Mouse (Mus musculus): ENCODE data around the gene Lmx1b. TPM values are rescaled to one million over a fixed set of nuclear protein-coding genes. Genes with fewer than 3 reads are reported as not detected.

Gene Lmx1b
- polyA plus RNA-seq, 1 experiment from 2014 or later: not detected

DNA sequence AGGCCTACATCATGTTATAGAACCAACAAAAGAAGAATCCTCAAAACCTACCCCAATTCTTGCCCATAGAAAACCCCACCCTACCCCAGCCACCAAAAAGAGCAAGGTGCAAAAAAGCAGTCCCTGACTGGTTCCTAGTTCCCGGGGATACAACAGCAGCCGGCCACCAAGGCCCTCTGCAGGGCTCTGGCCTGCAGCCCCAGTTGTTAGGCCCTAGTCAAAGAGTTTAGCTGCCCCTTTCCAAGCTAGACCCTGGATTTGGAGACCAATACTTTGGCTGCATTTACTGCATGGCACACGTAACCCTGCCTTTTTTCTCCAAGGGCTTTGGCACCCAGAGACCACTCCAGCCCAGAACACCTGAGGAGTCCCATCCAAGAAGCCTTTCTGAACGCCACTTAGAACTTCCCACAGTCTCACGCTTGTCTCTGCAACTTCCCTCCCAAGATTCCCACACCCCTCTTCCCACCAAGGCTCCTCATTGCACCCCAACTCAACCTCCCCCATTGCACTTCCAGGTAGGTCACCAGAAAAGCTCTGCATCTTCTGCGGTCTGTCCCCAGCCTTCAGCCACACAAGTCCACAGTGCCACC is 2.1 kb downstream of the Lmx1b start:
- Histone ChIP-seq H3K9me3 (ENCODE audit: control insufficient read depth, low read length) (no peaks in the 10 kb centered on the region), H3K4me3 (replicated peaks; ENCODE audit: low read length) (no peak overlapping the region), H3K4me1 (replicated peaks; ENCODE audit: control insufficient read depth, insufficient read depth, low read length) (peaks cover 19% of the 10 kb centered on the region), H3K4me2 (ENCODE audit: low read length) (no peak overlapping the region), H3K27ac (ENCODE audit: low read length) (no peak overlapping the region), H3K9ac (replicated peaks; ENCODE audit: low read depth, low read length) (no peak overlapping the region), H3K36me3 (ENCODE audit: control insufficient read depth, insufficient read depth) (no peaks in the 10 kb centered on the region), H3K27me3 (replicated peaks; ENCODE audit: control insufficient read depth, insufficient read depth, low read length) (peaks cover 90% of the 10 kb centered on the region)
- WGBS: 29% methylated on average over 6 of the region's 6 CpGs
- no peak for ATAC-seq

DNA sequence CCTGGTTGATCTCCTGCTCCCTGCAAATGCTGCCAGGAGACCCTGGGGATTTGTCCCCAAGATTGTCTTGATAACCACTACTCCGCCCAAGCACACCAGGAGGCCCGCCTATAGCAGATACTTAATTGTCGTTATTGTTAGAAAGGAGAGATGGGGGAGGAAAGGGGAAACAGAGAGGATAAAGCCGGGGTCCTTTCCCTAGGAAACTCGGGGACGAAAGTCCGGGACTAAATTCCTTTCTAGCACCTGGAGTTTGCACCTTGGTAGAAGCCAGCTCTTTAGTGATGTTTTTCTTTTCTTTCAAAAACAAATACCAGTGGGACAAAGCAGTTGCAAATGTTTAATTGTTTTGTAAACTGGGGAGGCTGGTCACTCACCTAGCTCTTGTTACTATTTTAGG is 3.0 kb downstream of the Lmx1b start:
- H3K4me1 ChIP-seq (replicated peaks; ENCODE audit: control insufficient read depth, insufficient read depth, low read length): peaks cover 17% of the 10 kb centered on the region
- WGBS: 1% methylated on average over 7 of the region's 7 CpGs
- no peaks in the 10 kb centered on the region for H3K36me3 ChIP-seq (ENCODE audit: control insufficient read depth, insufficient read depth)
- no peak overlapping the region for H3K4me2 ChIP-seq (ENCODE audit: low read length)
- no peak overlapping the region for H3K27ac ChIP-seq (ENCODE audit: low read length)
- ATAC-seq: no peak
- no peaks in the 10 kb centered on the region for H3K9me3 ChIP-seq (ENCODE audit: control insufficient read depth, low read length)
- no peak overlapping the region for H3K4me3 ChIP-seq (replicated peaks; ENCODE audit: low read length)
- H3K27me3 ChIP-seq (replicated peaks; ENCODE audit: control insufficient read depth, insufficient read depth, low read length): peaks cover 90% of the 10 kb centered on the region
- H3K9ac ChIP-seq (replicated peaks; ENCODE audit: low read depth, low read length): no peak overlapping the region

DNA sequence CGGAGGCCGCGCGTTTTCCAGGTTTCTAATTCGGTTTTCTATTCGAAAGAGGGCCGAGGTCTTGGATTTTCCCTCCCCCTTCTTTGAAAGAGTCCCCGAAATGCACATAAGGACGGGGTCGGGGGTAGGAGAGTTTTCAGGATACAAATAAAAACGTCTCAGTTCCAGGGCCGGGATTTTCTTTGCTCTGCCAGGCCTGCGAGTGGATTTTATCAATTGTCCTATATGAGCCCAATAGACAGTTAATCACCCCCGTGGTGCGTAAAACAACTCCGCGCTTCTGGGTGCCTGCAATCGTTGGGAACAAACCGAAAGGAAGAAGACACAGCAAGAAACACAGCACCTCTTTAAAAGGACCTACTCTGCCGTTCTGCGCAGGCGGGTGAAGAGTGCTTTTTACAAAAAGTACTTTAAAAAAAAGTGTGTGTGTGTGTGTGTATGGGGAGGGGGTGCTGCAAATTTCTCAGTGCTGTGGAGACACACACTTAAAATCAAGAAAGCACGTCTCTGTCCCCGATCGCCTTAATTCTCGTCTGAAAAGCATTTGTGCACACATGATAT is 3.6 kb downstream of the Lmx1b start:
- Histone ChIP-seq H3K4me2 (ENCODE audit: low read length) (no peak overlapping the region), H3K9me3 (ENCODE audit: control insufficient read depth, low read length) (no peaks in the 10 kb centered on the region), H3K4me1 (replicated peaks; ENCODE audit: control insufficient read depth, insufficient read depth, low read length) (peaks cover 15% of the 10 kb centered on the region), H3K9ac (replicated peaks; ENCODE audit: low read depth, low read length) (no peak overlapping the region), H3K36me3 (ENCODE audit: control insufficient read depth, insufficient read depth) (no peaks in the 10 kb centered on the region), H3K4me3 (replicated peaks; ENCODE audit: low read length) (no peak overlapping the region), H3K27me3 (replicated peaks; ENCODE audit: control insufficient read depth, insufficient read depth, low read length) (peaks cover 90% of the 10 kb centered on the region), H3K27ac (ENCODE audit: low read length) (no peak overlapping the region)
- no peak for ATAC-seq
- under 1% methylated on average over 26 of the region's 26 CpGs for WGBS

DNA sequence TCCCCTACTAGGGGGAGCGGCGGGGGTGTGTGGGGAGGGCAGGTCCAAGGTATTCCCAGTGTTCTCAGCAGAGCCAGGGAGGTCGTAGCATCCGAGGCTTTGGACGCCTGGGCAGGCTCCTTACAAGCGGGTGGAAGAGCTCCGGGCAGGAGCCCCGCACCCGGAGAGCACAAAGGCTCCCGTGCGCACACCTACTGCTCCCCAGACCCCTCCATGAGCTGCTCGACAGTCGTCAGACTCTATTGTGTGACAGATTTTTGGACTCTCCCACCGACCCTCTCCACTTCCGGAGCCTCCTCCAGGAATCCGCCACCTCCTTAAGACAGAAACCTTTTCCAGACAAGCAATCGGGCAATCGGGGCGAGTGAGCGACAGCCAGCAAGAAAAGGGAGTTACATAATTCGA is 4.2 kb downstream of the Lmx1b start:
- Histone ChIP-seq H3K4me3 (replicated peaks; ENCODE audit: low read length) (no peak overlapping the region), H3K9ac (replicated peaks; ENCODE audit: low read depth, low read length) (no peak overlapping the region), H3K4me2 (ENCODE audit: low read length) (no peak overlapping the region), H3K9me3 (ENCODE audit: control insufficient read depth, low read length) (no peaks in the 10 kb centered on the region), H3K36me3 (ENCODE audit: control insufficient read depth, insufficient read depth) (no peaks in the 10 kb centered on the region), H3K27me3 (replicated peaks; ENCODE audit: control insufficient read depth, insufficient read depth, low read length) (peaks cover 89% of the 10 kb centered on the region), H3K27ac (ENCODE audit: low read length) (no peak overlapping the region), H3K4me1 (replicated peaks; ENCODE audit: control insufficient read depth, insufficient read depth, low read length) (peaks cover 19% of the 10 kb centered on the region)
- ATAC-seq: no peak
- under 1% methylated on average over 21 of the region's 21 CpGs for WGBS

DNA sequence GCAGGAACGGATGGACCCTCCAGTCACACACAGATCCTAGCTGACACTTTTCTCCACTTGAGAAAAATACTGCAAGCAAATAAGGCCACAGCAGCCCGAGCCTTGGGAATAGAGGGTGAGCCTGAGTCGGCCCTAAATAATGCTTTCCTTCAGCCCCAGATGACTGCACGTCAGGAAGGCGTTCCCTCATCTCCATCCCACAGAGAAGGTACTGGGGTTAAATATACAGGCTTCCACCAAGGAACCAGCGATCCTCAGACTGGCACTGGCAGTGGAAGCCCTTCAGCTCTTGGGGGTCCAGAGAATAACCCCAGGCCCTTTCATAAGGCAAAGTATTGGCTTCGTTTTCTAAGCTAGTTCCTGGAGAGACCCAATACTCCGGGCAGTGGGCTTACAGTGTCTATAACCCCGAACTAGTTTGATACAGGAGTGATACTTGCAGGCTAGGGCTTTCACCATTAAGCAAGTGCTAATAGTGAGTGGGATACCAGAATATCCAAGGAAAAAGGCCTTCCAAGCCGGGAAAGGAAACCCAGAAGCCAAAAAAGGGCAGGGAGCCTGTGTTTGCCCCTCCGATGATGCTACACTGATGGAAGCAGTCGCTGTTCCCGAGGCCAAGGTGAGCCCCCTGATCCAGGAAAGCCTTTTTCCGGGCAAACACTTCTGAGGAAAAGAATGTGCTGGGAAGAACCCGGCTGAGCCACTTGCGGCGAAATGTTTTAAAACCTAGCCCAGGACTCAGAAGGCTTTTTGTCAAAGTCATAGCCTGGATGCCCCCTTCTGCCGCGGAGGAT is 4.8 kb downstream of the Lmx1b start:
- ATAC-seq: no peak
- Histone ChIP-seq H3K27ac (ENCODE audit: low read length) (no peak overlapping the region), H3K9ac (replicated peaks; ENCODE audit: low read depth, low read length) (no peak overlapping the region), H3K4me2 (ENCODE audit: low read length) (no peak overlapping the region), H3K9me3 (ENCODE audit: control insufficient read depth, low read length) (no peaks in the 10 kb centered on the region), H3K4me3 (replicated peaks; ENCODE audit: low read length) (no peak overlapping the region), H3K27me3 (replicated peaks; ENCODE audit: control insufficient read depth, insufficient read depth, low read length) (peaks cover 87% of the 10 kb centered on the region), H3K36me3 (ENCODE audit: control insufficient read depth, insufficient read depth) (no peaks in the 10 kb centered on the region), H3K4me1 (replicated peaks; ENCODE audit: control insufficient read depth, insufficient read depth, low read length) (peaks cover 13% of the 10 kb centered on the region)
- WGBS: 4% methylated on average over 19 of the region's 19 CpGs

DNA sequence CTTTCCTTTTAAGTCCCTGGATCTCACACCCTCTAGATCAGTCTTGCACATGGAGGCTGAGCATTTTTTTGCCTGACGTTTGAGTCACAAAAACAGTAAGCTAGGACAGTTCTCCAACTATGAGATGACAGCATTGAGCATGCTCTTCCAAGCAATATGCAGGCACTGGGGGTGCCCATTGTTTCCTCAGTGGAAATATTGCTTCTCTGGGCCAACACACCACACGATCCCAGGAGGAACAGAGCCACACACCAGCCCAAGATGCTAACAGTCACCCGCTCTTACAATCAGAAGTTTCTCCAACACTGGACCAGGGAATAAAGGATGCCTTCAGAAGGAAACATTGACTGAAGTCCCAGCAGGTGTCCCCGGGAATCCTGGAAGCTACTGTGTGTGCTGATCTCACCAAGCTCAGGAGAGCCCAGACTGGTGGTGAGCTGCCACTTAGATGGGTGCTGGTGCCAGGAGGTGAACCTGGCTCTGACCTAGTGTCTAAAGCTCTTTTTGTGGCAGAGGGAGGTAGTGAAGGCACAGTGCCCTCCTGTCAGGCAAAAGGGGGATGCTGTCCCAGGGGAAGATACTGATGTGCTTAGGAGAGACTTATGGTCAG is 5.7 kb downstream of the Lmx1b start:
- Histone ChIP-seq H3K27ac (ENCODE audit: low read length) (no peak overlapping the region), H3K9ac (replicated peaks; ENCODE audit: low read depth, low read length) (no peak overlapping the region), H3K9me3 (ENCODE audit: control insufficient read depth, low read length) (no peaks in the 10 kb centered on the region), H3K36me3 (ENCODE audit: control insufficient read depth, insufficient read depth) (no peaks in the 10 kb centered on the region), H3K4me3 (replicated peaks; ENCODE audit: low read length) (no peak overlapping the region), H3K4me2 (ENCODE audit: low read length) (no peak overlapping the region), H3K27me3 (replicated peaks; ENCODE audit: control insufficient read depth, insufficient read depth, low read length) (peaks cover 87% of the 10 kb centered on the region), H3K4me1 (replicated peaks; ENCODE audit: control insufficient read depth, insufficient read depth, low read length) (peaks cover 9% of the 10 kb centered on the region)
- 11% methylated on average over 4 of the region's 4 CpGs for WGBS
- ATAC-seq: no peak

DNA sequence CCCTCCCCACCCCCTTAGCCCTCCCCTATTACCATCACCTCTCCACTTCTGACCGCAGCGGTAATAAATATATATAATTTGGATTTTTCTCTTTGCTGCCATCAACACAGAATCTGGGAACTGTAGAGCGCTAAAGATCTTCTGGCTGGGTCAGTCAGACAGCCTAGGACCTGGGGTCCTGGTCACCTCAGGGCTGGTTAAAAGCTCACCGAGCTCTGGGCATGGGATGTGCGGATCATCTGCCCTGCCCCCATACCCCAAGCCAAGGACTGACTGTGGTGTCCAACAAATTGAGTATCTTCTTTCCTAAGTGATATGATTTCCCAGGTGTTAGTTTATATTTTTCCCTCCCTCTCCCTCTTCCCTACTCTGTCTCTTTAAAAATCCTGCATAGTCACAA is 6.4 kb downstream of the Lmx1b start:
- no peak overlapping the region for H3K4me3 ChIP-seq (replicated peaks; ENCODE audit: low read length)
- 17% methylated on average over 5 of the region's 5 CpGs for WGBS
- H3K36me3 ChIP-seq (ENCODE audit: control insufficient read depth, insufficient read depth): no peaks in the 10 kb centered on the region
- no peak overlapping the region for H3K9ac ChIP-seq (replicated peaks; ENCODE audit: low read depth, low read length)
- H3K4me1 ChIP-seq (replicated peaks; ENCODE audit: control insufficient read depth, insufficient read depth, low read length): peaks cover 4% of the 10 kb centered on the region
- ATAC-seq: no peak
- peaks cover 86% of the 10 kb centered on the region for H3K27me3 ChIP-seq (replicated peaks; ENCODE audit: control insufficient read depth, insufficient read depth, low read length)
- H3K9me3 ChIP-seq (ENCODE audit: control insufficient read depth, low read length): no peaks in the 10 kb centered on the region
- H3K27ac ChIP-seq (ENCODE audit: low read length): no peak overlapping the region
- no peak overlapping the region for H3K4me2 ChIP-seq (ENCODE audit: low read length)

DNA sequence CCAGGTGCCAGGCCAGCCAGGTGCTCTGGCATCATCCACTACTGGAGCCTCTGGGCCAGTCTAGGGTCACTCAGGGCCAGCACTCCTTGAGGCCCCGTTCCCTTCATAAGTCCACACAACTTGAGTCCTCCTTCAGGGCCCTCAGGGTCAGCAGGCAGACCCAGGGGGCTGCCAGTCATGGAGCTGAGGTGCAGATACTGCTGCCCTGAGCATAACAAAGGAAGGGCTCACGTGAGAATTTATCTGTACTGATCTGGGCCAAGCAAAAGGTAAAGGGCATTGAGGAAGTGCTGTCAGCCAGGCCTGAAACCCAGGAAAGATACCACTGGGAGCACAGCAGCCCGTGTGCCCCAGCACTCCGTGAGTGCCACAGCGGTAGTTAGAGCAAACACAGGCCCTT is 7.1 kb downstream of the Lmx1b start:
- WGBS: 4% methylated on average over 5 of the region's 5 CpGs
- Histone ChIP-seq H3K4me3 (replicated peaks; ENCODE audit: low read length) (no peak overlapping the region), H3K36me3 (ENCODE audit: control insufficient read depth, insufficient read depth) (no peaks in the 10 kb centered on the region), H3K4me2 (ENCODE audit: low read length) (no peak overlapping the region), H3K9me3 (ENCODE audit: control insufficient read depth, low read length) (no peaks in the 10 kb centered on the region), H3K9ac (replicated peaks; ENCODE audit: low read depth, low read length) (no peak overlapping the region), H3K27ac (ENCODE audit: low read length) (no peak overlapping the region), H3K27me3 (replicated peaks; ENCODE audit: control insufficient read depth, insufficient read depth, low read length) (peaks cover 85% of the 10 kb centered on the region), H3K4me1 (replicated peaks; ENCODE audit: control insufficient read depth, insufficient read depth, low read length) (peaks cover 4% of the 10 kb centered on the region)
- ATAC-seq: no peak

DNA sequence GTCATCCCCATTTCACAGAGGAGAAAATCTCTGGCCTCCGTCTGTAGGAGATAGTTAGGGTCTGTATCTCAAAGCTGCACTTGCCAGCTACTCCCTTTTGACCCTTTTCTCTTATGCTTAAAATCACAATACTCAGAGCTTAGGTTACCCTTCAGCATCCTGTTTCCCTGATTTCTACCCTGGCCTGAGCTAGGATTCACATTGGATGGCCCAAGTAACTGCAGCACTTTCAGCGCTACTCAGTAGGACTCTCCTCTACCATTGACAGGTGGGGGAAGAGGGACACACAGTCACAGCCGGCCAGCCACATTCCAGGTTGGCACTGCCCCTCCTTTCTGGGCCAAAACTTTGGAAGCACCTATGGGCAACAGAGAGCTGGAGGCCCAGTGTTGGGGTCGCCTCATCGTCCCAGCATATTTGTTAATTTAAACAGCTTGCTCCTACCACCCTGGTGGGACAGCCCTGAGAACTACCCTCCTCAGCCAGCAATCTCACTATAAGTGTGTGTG is 7.7 kb downstream of the Lmx1b start:
- 6% methylated on average over 5 of the region's 5 CpGs for WGBS
- no peak overlapping the region for H3K4me3 ChIP-seq (replicated peaks; ENCODE audit: low read length)
- peaks cover 4% of the 10 kb centered on the region for H3K4me1 ChIP-seq (replicated peaks; ENCODE audit: control insufficient read depth, insufficient read depth, low read length)
- no peaks in the 10 kb centered on the region for H3K9me3 ChIP-seq (ENCODE audit: control insufficient read depth, low read length)
- no peak overlapping the region for H3K27ac ChIP-seq (ENCODE audit: low read length)
- ATAC-seq: no peak
- no peak overlapping the region for H3K4me2 ChIP-seq (ENCODE audit: low read length)
- no peak overlapping the region for H3K9ac ChIP-seq (replicated peaks; ENCODE audit: low read depth, low read length)
- H3K27me3 ChIP-seq (replicated peaks; ENCODE audit: control insufficient read depth, insufficient read depth, low read length): peaks cover 85% of the 10 kb centered on the region
- no peaks in the 10 kb centered on the region for H3K36me3 ChIP-seq (ENCODE audit: control insufficient read depth, insufficient read depth)
